Mouse (Mus musculus): ENCODE data around the gene Cd80. TPM values are rescaled to one million over a fixed set of nuclear protein-coding genes. Genes with fewer than 3 reads are reported as not detected.
"Not testable (repeated sequence)": the region's sequence is repeated elsewhere in the genome, so short reads cannot be mapped to it uniquely, and the experiment has no call there.

Gene Cd80
- under 1 TPM; 0.39 to 0.94 TPM for total RNA-seq (2021)
- long read RNA-seq, experiment 1, partial matches to known transcripts: 0 of 20 reads
- long read RNA-seq, experiment 1, other reads (novel, unspliced or antisense): 20 of 20 reads
- long read RNA-seq, experiment 2, partial matches to known transcripts: 0 of 12 reads
- long read RNA-seq, experiment 2, other reads (novel, unspliced or antisense): 12 of 12 reads

DNA sequence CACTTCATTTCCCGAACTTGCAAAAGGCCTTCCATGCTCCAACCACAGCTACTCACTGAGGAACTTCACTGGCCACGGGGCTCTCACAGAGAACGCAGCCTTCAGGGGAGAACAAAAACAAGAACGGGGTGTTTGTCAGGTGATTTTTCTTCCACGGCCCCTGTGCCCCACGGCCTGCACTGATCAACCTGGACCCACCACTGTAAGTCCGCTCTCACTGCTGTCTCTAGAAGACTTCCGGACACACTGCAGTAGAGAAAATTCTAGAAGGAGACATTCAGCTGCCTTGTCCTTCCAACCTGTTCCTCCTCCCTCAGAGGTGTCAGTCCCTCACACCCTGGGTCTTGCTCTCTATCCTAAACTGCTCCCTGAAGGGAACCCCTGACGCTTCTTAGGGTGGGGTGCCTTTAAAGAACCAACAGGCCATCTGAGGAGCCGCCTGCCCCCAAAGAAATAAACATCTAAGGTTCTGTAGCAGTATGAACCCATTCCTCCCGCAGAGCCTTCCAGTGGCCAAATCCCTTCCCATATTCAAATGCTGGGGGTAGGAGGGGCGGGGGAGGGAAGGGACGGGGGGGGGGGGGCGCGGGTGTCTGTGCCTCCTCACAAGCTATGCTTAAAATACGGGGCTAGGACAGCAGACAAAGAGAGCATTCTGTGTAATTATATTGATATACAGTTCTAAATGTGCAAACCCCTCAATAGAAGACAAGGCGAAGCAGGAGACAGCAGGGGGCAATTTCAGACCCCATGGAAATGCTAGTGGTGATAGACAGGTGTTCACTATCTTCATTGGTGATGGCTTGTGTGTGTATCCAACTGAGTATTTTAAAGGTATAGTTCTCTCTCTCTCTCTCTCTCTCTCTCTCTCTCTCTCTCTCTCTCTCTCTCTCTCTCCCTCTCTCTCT is at the start of gene Cd80:
Gene Cd80 (plus strand): TSS at position 51 of the 908 bp plus-strand sequence.
- DNase-seq: no peak

DNA sequence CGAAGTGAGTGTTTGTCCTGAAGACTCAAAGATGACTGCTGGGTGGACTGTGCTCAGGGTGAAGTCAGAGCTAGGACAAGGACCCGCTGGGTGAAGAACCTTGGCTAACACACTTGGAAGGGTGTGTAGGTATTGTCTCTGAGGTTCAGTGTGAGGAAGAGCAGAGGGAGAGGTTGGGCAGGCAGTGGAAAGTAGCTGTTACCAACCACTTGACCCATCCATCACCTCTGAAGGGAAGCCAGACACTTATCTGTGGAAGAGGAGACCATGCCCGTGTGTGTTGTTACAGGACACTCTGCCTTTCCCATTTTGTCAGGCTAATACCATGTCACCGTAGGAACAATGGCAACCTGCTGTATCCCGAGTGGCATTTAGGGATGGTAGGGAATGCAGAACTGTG is 49.1 kb upstream of the Cd80 start:
- DNase-seq: no peak

DNA sequence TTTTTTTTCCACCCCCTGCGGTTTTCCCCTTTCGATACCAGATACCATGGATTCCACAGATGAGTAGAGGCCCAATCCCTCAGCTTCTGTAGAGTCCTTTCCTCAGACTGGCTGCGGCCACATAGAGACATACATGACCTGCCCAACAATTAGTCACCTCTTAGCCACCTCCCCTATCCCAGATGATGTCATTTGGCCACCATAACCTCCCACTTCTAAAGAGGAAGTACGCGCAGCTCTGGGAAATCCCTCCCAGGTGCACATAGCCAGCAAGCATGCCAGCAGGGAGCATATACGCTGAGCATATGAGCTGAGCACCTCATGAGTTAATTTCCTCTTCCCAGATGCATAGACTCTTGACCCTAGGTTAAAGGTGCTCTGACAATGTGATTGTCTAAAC is 48.7 kb upstream of the Cd80 start:
- no peak for DNase-seq

DNA sequence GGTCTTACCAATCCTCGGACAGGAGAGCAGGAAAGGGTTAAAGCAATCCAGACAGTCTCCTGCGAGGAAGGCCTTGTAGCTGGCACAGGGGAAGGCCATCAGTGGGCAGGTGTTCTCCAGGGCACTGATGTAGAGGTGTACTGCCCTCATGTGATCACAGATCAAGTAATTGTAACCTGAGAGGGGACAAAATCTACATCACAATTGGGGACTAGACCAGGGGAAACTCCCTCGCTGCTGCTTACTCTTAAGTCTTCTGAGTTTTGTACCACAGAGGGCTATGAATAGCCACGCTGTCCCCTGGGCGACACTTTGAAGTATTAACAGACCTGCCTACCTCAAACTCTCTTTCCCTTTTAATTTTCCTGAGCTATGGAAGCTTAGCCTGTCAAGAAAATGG is 47.8 kb upstream of the Cd80 start:
- DNase-seq: no peak

DNA sequence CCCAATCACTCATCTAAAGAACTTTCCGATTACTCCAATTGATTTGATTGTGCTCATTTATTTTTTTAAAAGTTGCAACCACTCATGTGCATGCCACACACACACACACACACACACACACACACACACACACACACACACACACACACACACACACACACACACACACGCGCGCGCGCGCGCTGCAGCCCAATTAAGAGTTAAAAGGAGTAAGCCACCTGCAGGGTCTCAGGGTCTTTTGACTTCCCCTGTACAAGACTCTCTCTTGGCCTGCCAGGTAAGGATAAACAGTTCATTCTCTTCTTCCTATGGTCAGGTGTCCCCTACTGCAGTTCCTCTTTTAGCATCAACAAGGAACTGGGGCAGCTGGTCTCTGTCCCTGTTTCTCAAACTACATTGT is 46.9 kb upstream of the Cd80 start:
- DNase-seq: no peak

DNA sequence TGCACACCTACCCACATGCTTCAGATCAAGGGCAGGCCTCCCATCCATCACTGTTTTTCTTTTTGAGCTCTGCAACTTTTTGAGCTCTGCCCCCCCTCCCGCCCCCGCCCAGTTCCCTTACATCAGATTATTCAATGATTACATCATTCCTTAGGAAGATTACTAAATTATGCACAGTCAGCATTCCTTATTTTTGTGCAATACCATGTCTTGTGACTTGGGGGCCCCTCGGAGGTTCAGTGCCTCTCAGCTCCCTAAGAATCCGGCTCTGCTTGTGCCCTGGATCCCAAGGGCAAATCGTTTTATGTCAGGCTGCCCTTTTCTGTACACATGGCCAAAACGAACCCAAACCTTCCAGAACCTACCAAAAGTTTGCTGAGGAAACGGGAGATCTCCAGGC is 40.4 kb upstream of the Cd80 start:
- DNase-seq: no peak

DNA sequence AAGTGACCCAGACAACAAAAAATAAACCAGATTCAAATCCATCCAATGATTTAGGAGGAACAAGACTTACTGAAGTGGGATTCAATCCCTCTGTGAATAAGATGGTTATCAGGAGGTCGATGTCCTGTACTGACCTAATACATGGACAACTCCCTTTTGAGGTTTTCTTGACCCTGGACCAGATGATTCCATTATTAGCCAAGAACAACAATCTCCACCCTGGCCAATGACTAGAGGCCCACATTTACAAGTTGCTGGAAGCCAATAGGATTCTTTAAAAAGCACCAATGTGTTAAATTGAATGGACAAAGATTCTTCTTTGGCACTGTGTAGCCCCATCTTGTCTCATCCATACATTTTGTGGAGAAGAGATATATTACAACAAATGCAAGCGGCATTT is 30.0 kb upstream of the Cd80 start:
- peak; percentile 25 to 59 for DNase-seq

DNA sequence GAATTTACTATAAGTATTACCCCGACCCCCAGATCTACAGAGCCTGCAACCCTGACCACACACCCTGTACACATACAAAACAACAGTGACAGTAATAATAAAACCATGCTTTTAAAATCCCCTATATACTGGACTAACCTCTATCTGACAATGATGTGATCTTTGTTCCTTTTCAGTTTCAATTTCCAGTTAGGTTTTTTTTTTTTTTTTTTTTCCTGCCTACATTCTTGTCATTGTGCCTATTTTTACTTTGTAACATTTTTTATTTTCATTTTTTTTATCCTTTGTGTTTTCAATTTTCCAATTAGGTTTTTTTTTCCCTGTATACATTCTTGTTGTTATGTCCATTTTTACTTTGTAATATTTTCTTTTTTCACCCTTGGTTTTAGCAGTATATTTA is 29.6 kb upstream of the Cd80 start:
- DNase-seq: no peak

DNA sequence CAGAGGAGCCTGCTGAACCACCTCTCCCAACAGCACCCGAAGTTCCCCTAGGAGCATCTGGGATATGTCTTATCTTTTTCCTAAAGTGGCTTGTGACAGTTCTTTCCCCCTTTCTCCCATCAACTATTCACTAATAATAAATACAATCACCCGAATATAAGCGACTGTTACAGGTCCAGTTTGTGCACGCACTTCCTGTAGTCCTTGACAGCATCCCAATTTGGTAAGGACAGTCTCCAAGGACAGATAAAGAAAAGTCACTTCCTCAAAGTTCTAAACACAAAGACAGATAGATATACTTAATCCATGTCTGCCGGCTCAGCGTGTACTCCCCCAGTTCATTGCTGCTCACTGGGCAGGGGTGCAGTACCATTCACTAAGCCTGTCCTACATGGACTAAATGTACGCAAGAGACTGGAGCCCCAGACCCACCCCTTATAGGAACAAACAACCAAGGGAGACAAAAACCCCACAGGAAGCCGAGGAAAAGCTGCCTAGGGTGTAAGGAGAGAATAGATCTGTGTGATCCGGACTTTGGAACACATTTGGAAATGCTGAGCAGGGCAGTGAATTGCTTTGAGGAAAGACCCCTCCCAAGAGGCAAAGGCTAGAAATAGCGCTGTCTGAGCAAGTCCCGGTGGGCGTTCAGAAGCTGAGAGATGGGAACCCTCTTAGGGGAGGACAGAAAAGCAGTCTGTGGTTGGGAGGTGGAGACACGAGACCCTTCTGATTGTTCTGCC is 23.7 kb upstream of the Cd80 start:
- peak; percentile 21 to 49 for DNase-seq

DNA sequence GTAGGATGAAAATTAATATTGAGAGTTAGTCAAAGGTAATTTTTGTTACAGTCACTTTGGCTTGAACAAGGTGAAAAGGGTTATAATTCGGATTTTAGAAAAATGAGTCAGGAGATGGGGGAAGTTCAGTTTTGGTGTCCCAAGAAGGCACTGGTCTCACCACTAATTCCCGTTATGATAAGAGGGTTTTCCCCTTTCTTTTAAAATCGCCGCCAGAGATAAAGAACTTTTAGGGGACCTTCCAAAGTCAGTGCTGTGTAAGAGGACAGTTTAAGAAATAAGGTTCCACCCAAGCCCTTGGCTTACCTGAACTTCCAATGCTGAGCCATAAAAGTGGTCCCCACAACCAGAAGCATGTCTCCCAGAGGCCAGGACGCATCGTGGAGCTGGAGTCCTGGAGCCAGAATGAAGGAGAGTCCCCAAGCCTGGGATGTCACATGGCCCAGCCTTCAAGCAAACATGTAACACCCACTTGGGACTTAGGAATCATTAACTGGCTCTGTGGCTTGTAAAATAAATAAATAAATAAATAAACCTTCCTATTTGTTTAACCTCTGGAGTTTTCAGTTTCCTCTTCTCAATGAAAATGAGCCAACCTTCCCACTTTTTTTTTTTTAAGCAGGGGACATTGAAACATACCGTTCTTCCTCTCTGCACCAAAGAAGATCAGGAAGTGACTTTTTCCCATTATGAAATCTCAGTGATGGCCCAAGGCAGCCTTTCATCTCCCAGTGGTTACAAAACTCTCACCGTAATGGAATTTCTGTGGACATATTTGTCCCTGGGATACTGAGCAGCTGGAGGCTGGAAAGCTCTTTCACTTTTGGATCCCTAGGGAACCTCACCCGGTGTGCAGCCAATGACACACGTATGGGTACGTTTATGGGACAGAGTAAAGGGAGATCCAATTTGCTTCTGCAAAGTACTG is 22.6 kb upstream of the Cd80 start, which contains the start of gene Pla1a:
Gene Pla1a (minus strand): TSS at position 648 of the 928 bp plus-strand sequence.
- peak; percentile 53 to 54 for DNase-seq

DNA sequence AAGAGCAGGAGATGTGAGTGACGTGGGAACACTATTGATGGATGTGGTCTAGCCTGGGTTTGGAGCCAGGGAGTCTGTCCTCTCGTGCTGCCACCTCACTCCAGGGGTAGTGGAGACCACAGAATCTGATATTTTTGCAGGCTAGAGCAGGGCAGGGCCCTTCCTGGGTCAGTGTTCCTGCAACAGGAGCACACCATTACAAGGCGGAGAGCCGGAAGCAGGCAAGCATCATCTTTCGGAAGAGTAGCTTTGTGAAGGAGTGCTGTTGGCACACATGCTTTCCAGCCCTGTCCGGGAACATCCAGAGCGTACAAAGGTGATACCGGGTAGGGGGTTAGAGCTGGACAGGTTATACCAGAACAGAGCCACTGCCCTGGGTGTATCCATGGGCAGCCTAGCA is 21.8 kb upstream of the Cd80 start:
- DNase-seq: no peak

DNA sequence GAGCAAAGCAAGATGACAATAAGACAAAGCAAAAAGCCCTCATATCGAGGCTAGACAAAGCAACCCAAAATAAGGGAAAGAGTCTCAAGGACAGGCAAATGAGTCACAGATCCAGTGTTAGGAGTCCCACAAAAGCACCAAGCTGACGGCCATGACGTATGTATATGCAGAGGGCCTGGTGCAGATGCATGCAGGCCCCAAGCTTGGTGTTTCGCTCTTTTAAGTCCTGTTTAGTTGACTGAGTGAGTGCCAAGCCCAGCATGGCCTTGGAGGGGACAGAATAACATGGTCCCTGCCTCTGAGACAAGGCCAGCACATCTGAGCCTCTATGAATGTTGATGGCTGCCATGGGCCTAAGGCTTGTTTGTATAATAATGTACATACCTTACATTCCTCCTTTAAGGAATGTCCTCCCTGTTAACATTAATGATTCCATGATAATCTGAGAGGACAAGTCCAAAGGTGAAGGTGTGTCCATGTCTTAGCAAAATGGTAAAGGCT is 21.0 kb upstream of the Cd80 start:
- DNase-seq: no peak

DNA sequence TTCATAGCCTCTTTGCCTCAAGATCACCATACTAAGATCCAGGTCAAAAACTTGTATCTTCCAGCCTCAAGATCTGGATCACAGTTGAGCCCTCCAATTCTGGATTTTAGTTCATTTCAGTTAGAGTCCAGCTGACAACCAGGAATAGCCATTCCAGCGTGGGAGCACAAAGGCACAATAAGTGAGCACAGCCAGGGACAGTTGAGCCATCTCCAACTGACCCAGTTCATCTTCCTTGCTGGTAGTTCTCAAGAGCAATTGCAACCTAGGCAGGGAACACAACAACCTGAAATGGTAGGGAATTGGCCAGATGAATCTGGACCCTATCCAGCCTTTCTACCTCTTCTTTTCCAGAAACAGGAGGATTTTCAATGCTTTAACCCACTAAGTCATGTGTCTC is 16.2 kb upstream of the Cd80 start:
- DNase-seq: no peak

DNA sequence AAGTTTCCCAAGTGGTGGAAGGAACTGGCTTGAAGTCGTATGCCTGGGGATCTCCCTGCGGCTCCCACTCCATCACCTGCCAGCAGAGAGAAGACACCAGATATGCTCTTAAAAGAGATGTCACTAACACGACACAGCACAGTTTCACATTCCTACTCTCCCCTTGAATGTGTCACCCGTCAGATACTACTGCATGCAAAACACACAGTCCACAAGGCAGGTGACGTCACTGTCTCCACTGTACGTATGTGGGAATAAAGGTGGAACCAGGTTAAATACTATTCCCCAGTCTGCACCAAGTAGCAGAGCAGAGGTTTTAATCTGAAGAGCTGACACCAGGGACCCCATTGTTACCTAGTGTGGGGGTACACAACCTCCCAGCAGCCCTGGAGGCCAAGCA is 15.0 kb upstream of the Cd80 start:
- no peak for DNase-seq

DNA sequence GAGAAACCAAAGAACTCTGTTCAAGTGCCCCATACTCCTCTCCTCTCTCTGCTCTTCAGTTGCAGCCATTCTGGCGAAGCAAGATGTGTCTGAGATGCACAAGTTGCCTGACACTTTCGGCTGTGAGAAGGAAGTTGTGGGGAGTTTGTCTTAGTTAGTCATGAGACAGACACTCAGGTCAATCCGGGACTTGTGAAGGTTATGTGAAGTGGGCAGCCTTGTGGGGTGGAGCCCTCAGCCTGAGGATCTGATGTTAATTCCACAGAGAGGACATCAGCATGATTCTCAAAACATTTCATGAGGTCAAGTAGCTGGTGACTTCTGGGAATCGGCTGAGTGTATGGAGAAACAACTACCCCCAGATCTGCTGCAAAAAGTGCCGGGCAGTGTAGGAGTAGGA is 13.8 kb upstream of the Cd80 start:
- DNase-seq: no peak

DNA sequence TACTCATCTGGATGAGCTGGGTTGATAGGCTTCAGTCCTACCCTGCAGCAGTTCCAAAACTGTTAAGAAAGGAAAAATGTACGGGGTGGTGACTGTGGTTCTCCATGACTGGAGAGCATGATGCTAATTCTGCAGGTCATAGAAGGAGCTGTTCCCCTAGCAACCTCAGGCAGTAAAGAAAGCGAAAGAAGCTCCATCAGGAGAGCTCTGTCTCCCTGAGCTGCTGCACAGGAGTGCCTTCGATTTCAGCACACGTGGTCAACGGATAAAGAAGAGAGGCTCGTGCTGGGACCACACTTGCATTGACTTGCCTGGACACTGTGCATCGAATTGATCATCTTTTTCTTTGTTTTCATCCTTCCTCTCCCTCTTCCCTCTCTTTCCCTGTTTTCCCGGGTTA is 13.1 kb upstream of the Cd80 start:
- DNase-seq: no peak

DNA sequence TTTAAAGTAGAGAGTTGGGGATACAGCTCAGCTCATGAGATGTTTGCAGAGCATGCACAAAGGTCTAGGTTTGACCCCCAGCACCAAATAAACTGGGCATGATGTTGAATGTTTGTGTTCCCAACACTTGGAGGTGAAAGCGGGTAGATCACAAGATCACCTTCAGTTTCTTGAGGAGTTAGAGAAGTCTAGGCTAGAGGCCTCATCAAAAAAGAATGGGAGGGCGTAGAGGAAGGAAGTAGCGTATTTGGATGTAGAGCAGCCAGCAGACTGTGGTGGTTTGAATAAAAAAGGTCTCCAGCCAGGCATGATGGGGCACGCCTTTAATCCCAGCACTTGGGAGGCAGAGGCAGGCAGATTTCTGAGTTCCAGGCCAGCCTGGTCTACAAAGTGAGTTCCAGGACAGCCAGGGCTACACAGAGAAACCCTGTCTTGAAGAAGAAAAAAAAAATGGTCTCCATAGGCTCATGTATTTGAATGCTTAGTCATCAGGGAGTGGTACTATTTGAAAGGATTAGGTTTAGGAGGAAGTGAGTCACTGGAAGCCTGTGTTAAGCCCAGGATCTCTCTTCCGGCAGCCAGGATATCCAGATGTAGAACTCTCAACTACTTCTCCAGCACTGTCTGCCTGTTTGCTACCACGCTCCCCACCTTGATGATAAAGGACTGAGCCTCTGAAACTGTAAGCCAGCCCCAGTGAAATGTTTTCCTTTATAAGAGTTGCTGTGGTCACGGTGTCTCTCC is 11.5 kb upstream of the Cd80 start:
- DNase-seq: no peak

DNA sequence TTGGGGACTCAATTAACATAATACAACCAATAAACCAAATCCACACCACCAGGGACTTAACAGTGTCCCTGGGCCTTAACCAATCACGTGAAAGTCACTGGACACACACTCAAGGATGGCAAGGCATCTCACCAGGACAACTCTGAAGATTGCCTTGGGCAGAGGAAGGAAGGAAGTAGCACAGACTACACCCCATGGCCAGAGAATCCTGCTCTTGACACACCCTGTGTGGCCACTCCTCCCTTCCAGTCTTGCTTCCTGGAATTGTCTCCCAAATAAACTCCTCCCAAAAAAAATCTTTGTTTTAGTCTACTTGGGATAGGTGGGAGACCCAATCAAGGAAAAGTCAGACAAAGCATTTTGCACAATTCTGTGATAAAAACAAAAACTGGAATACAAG is 10.3 kb upstream of the Cd80 start:
- no peak for DNase-seq

DNA sequence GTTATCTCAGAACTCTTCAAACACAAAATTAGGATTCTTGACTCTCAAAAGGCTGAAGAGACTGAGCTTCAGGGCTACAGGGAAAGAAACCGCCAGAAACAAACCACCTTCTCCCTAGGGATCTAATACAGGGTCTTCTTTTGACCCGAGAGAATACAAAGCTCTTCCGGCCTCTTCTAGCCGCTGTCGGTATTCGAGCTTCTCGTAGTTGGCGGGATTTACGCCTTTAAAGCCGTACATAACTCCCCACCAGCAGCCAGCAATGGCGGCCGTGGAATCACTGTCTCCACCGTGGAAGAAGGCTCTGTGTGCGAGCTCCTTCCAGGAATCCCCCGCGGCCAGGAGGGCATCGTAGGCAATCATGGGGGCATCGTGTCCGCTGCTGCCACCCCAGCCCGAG is 9.8 kb upstream of the Cd80 start:
- no peak for DNase-seq

DNA sequence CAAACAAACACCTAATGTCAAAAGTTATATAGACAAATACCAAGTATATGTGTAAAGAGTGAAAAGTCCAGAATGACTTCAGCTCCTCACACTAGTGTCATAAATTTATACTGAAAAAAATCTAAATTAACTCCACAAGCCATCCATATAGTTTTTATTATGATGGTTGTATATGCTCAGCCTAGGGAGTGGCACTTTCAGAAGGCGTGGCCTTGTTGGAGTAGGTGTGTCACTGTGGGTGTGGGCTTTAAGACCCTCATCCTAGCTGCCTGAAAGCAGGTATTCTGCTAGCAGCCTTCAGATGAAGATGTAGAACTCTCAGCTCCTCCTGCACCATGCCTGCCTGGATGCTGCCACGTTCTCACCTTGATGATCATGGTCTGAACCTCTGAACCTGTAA is 9.2 kb upstream of the Cd80 start:
- DNase-seq: not testable (repeated sequence)

DNA sequence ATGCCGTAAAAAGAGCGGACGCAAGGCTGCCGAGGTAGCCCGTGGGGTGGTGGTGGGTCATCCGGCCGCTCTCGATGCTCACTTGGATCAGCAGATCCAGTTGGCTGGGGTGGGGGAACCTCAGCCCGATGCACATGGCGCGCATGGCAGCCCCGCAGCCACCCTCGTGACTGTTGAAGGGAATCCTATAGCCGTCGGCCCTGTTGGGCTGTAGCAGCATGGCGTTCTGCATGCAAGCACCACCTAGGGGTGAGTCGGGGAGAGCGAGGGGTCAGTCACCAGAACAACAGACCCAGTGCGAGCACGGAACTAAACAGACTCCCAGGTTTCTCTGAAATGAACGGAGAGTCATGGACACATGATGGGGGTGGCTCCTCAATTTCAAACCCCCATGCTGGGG is 8.0 kb upstream of the Cd80 start:
- DNase-seq: no peak
